Mouse (Mus musculus) bone marrow, adult 2 months (tissue): ENCODE data around the gene Exosc5.

Experiments used
- CTCF ChIP-seq: fragments of 200-500 bp; IDR thresholded peaks from 2 replicates; pipeline ENCODE4 v1.5.1; 2011; ENCODE audit warnings: low read length, control low read depth; ENCODE audit not compliant: control insufficient read depth, insufficient read depth
- POLR2A ChIP-seq: fragments of 200-500 bp; IDR thresholded peaks from 2 replicates; pipeline ENCODE4 v1.6.1; 2011; ENCODE audit warnings: low read depth, mild to moderate bottlenecking, control low read depth, low read length, borderline replicate concordance; ENCODE audit not compliant: control insufficient read depth

- TF ChIP-seq POLR2A, result no peak
- TF ChIP-seq CTCF, result no peak
These were observed 16.4 kb downstream of the Exosc5 start for GRCm38 (mm10) chr7:25675405-25675804.
